Mouse (Mus musculus) ES-E14 (cell line): ENCODE results near the gene Tsc22d4. TPM values are rescaled to one million over a fixed set of nuclear protein-coding genes. Genes with fewer than 3 reads are reported as not detected.

Experiments
- DNase-seq: peaks from one replicate; pipeline ENCODE4 v3.0.0-alpha.2; 2013; ENCODE audit warnings: low read depth, low spot score
- H3K27ac ChIP-seq: 2 replicates; pipeline ENCODE4 v1.5.1; 2012; ENCODE audit warnings: low read depth, mild to moderate bottlenecking, low read length, moderate library complexity, mixed read lengths; ENCODE audit not compliant: poor library complexity, insufficient read depth, severe bottlenecking
- H3K36me3 ChIP-seq: 2 replicates; pipeline ENCODE4 v1.6.1; 2012; ENCODE audit warnings: mild to moderate bottlenecking, low read length, moderate library complexity, mixed read lengths; ENCODE audit not compliant: control insufficient read depth, poor library complexity, insufficient read depth, severe bottlenecking
- H3K4me1 ChIP-seq, 2 experiments: fragments of 150-350 bp in 1 of 2; sonication (generic) in 1 of 2; 2 replicates each; pipeline ENCODE4 v1.6.1; 2012; ENCODE audit warnings: low read length in 2 of 2, mild to moderate bottlenecking in 1 of 2, mixed read lengths in 1 of 2; ENCODE audit not compliant: control insufficient read depth in 2 of 2, insufficient read depth in 2 of 2, poor library complexity in 1 of 2
- H3K4me3 ChIP-seq, 2 experiments: fragments of 150-350 bp in 1 of 2; sonication (generic) in 1 of 2; 2 replicates each; pipeline ENCODE4 v1.5.1; 2012; ENCODE audit warnings: low read length in 2 of 2, low read depth in 1 of 2, mild to moderate bottlenecking in 1 of 2, mixed read lengths in 1 of 2; ENCODE audit not compliant: insufficient read depth in 1 of 2, poor library complexity in 1 of 2, severe bottlenecking in 1 of 2
- H3K9ac ChIP-seq: 2 replicates; pipeline ENCODE4 v1.6.1; 2012; ENCODE audit warnings: low read depth, mild to moderate bottlenecking, low read length, mixed read lengths; ENCODE audit not compliant: poor library complexity, insufficient read depth, severe bottlenecking
- H3K9me3 ChIP-seq: fragments of 150-350 bp; sonication (generic); 2 replicates; pipeline ENCODE4 v1.6.1; 2012; ENCODE audit warnings: low read depth, mild to moderate bottlenecking, low read length; ENCODE audit not compliant: control insufficient read depth, insufficient read depth
- CHD2 ChIP-seq: IDR thresholded peaks from 2 replicates; pipeline ENCODE4 v1.6.1; 2014; ENCODE audit warnings: mild to moderate bottlenecking, low read depth, low read length, inconsistent platforms
- HCFC1 ChIP-seq: IDR thresholded peaks from 2 replicates; pipeline ENCODE4 v1.6.1; 2012; ENCODE audit warnings: low read length, inconsistent platforms, borderline replicate concordance; ENCODE audit not compliant: insufficient read depth
- MAFK ChIP-seq: IDR thresholded peaks from 2 replicates; pipeline ENCODE4 v1.6.1; 2014; ENCODE audit warnings: mild to moderate bottlenecking, low read depth, low read length, inconsistent platforms; ENCODE audit not compliant: insufficient read depth
- ZC3H11A ChIP-seq: IDR thresholded peaks from 2 replicates; pipeline ENCODE4 v1.6.1; 2012; ENCODE audit warnings: low read depth, mild to moderate bottlenecking, inconsistent platforms, low read length, borderline replicate concordance
- ZNF384 ChIP-seq: IDR thresholded peaks from 2 replicates; pipeline ENCODE4 v1.6.1; 2012; ENCODE audit warnings: low read depth, low read length, inconsistent platforms
- in situ Hi-C, 2 experiments: fragments of 600-800 bp; cut with MboI; formaldehyde crosslinking; loops; one replicate each; pipeline ENCODE4 v1.15.1; 2025; ENCODE audit warnings: low sequenced_read_pairs in 2 of 2, inconsistent platforms in 1 of 2; ENCODE audit not compliant: unreplicated experiment in 2 of 2
- total RNA-seq: library from RNA; depleted of rRNA; stranded (reverse); fragments of 300-350 nt; gene quantifications from 2 replicates; pipeline ENCODE4 v1.2.3, GENCODE M21; 2012; rRNA removed

Gene Tsc22d4
- total RNA-seq: 15.9 and 21.6 TPM in 2 replicates

- no peaks in the 10 kb centered on the region for H3K36me3 ChIP-seq
- H3K27ac ChIP-seq: peak within 1 kb of the TSS; percentile 68
- peak; percentile 77 for TF ChIP-seq ZNF384
- no peak for TF ChIP-seq ZC3H11A
- H3K9ac ChIP-seq: peak within 1 kb of the TSS; percentile 66
- DNase-seq: peak; percentile 90
- peaks cover 3 to 24% of the 10 kb centered on the region in 2 experiments for H3K4me1 ChIP-seq
- in situ Hi-C loops: no loop called here
- H3K9me3 ChIP-seq: no peaks in the 10 kb centered on the region
- H3K4me3 ChIP-seq: peak within 1 kb of the TSS; percentile 72 to 89
These were observed at the start of gene Tsc22d4 for GRCm38 (mm10) chr5:137745214-137746171. TSS of gene Tsc22d4 (plus strand) at chr5:137745730.

DNA sequence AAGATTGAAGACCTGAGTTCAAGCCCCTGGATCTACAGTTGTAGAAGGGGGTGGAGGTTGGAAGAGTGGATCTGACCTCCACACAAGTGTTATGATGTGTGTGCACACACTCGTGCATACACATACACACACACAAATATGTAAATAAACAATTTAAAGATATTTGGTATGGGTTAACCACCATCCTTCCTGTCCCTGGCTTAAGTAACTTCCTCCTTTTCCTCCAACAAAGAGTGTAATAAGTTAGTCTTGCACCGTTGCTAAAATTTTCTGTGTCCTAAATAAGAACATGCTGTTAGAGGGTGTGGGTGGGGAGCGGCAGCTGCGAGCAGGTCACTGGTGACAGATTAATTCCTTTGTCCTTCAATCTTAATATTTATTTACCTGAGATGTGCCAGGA lies 49.6 kb upstream of the Tsc22d4 start:
- no peak overlapping the region for H3K27ac ChIP-seq
- in situ Hi-C loops: no loop called here

DNA sequence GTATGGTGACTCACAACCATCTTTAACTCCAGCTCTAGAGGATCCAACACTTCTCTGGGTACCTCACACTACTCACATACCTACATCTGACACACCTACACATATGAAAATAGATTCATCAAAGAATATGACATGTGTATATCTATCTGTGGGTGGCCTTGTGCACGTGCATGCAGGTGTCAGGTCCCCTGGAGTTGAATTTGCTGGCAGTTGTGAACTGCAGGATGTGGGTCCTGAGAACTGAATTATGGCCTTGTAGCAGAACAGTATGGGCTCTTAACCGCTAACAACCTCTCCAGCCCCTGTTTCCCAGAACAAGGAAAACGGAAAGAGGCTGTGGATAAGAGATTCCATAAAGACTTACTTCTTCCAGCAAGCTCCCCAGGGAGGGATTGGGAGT lies 46.5 kb upstream of the Tsc22d4 start:
- in situ Hi-C loops: no loop called here
- Histone ChIP-seq H3K27ac (no peak overlapping the region), H3K9me3 (no peaks in the 10 kb centered on the region), H3K4me3 (no peak overlapping the region), H3K4me1 (peaks cover 11 to 12% of the 10 kb centered on the region in 2 experiments), H3K9ac (no peak overlapping the region), H3K36me3 (no peaks in the 10 kb centered on the region)
- DNase-seq: no peak
- no peak for TF ChIP-seq ZC3H11A
- no peak for TF ChIP-seq HCFC1
- TF ChIP-seq MAFK: no peak
- no peak for TF ChIP-seq CHD2
- no peak for TF ChIP-seq ZNF384

More for the DNA sequence above, 49.6 kb upstream of the Tsc22d4 start:
- Histone ChIP-seq H3K9me3 (no peaks in the 10 kb centered on the region), H3K36me3 (no peaks in the 10 kb centered on the region), H3K4me1 (peaks cover 11 to 12% of the 10 kb centered on the region in 2 experiments), H3K4me3 (no peak overlapping the region), H3K9ac (no peak overlapping the region)
- TF ChIP-seq MAFK (no peak), CHD2 (no peak), ZNF384 (no peak), HCFC1 (no peak), ZC3H11A (no peak)
- DNase-seq: no peak

GRCm38 (mm10) chr5:137699850-137700249 lies 45.7 kb upstream of the Tsc22d4 start:
- Histone ChIP-seq H3K36me3 (no peaks in the 10 kb centered on the region), H3K4me1 (peaks cover 9 to 12% of the 10 kb centered on the region in 2 experiments), H3K9me3 (no peaks in the 10 kb centered on the region), H3K27ac (no peak overlapping the region), H3K4me3 (no peak overlapping the region), H3K9ac (no peak overlapping the region)
- no peak for DNase-seq
- TF ChIP-seq MAFK (no peak), ZNF384 (no peak), HCFC1 (no peak), ZC3H11A (no peak)
- in situ Hi-C loops: no loop called here
